Mouse (Mus musculus) lung, postnatal 10 days (tissue): ENCODE results near the gene Cdc14b.
A peak's percentile ranks its signal among the peaks of the same experiment; 100 is the strongest.
"Not testable (repeated sequence)": the region's sequence is repeated elsewhere in the genome, so short reads cannot be mapped to it uniquely, and the experiment has no call there.

ENCODE experiments used
- DNase-seq: peaks from one replicate; pipeline ENCODE4 v3.0.0; 2021

Cdc14b gene

DNA sequence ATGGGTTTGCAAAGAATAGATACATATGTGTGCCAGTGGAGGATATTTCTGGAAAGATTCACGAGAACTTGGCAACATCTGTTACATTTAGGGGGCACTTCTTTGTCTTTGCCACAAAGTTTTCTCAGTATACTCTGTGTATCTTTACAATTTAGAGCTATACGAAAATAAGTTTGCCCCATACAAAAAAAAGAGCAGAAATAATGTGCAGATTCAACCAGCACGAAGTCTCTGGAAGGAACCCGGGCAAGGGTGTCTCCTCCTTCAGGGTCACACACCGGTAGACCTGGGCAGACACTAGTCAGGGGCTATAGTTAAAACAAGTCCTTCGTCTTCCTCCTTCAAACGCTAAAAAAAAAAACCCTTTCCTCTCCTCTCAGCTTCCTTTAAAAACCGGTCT lies 1.7 kb downstream of the Cdc14b start:
- no peak for DNase-seq

DNA sequence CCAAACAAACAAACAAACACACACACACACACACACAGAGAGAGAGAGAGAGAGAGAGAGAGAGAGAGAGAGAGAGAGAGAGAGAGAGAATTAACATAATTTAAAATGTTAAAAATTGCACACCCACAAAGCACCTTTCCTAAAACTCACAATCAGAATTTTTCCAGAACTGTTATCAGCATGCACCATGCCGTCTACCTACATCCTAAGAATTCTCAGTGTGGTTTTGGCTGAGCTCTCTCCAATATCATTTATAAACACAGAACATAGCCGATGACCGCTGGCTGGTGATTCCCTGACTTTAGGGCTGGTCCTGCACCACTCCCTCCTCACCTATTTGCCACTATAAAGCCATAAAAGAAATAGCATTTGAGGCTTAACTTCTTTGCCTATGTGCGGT lies 6.7 kb downstream of the Cdc14b start:
- no peak for DNase-seq

DNA sequence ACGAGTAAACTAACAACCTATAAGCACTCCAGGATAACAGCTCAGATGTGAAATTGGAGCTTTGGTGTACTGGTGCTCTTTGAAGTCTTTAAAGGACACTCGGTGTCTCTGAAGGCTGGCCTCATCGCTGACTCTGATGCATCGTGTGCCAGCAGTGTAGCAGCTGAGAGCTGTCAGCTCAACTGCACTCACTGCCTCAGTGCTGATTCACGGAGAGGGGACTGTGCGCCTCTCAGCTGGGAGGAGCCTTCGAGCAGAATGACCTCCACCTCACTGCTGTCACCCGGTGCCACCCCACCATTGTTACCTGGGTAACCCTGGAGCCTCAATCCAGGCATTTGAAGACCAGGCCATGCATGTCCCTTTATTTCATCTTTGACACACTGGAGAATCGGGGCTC lies 7.9 kb downstream of the Cdc14b start:
- peak; percentile 16 for DNase-seq

DNA sequence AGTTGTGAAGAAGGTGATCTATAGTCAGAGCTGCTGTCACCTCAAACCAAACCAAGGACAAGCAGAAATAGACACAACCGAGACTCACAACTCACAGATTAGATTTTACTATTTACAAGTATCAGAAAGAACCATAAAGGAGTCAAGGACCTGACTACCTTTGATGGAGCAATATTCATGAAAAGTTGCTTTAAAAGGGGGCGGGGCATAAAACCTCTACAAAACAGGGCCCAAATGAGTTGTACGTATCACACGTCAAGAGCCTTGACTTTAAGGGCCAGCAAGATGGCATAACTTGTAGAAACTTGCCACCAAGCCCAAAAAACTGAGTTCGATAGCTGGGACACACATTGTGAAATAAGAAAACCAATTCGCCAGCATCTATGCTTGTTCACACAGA lies 10.5 kb downstream of the Cdc14b start:
- no peak for DNase-seq

DNA sequence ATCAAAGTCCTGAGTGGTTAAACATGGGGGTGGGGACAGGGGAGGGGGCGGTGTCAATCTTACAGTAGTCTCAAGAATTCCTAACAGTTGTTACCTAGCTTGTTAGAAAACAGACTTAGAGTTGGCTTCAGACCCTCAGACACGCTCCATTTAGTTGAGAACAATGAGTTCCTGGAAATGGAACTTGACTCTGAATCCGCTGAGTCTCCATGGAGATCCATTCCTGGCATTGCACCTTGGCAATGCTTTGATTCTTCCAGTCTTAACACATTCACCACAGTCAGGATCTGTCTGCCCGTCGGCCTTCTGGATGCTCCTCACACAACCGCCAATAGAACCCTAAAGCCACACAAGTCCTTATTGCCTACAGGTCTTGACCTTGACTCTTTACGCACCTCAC lies 15.2 kb downstream of the Cdc14b start:
- no peak for DNase-seq

DNA sequence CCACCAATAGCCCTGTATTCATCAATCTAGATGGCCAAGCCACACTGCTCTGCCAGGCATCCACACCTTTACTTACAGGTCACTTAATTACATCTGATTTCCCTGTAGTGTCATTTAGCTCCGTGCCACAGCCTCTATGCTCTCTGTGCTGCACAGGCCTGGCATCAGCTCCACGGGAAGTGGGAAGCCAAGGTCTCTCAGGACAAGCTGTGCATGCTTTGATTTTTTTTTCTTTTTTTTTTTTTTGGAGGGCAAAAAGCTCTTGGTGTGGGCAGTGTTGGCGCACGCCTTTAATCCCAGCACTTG lies 16.6 kb downstream of the Cdc14b start:
- DNase-seq: no peak

DNA sequence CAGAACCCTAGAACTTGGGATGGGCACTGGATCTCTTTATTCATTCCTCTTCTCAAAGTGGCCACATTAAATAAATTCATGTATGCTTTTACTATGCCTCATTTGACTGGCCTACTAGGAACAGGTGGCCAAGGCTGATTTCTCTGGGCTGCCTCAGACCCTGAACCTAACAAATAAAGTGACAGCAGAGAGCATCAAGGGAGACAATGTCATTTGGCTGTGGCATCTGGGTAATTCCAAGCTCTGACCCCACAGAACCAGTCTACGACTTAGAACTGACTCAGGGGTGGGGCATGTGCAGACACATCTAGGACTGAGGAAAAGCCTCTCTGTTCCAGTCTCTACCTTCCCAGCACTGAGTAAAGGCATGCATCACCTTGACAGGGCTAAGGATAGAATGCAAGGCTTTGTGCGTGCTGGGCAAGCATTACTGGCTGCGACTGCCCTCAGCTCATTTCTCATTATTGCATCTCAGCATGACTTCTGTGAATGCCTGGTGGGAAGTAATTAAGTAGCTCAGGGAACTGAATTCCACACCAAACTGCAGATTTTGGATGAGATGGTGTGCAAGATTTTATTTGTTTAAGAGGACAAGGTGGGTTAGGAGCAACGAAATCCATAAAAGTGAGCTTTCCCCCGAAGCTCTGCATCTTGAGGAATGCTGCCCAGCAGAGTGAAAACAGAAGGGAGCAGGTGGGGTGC lies 17.1 kb downstream of the Cdc14b start:
- no peak for DNase-seq

DNA sequence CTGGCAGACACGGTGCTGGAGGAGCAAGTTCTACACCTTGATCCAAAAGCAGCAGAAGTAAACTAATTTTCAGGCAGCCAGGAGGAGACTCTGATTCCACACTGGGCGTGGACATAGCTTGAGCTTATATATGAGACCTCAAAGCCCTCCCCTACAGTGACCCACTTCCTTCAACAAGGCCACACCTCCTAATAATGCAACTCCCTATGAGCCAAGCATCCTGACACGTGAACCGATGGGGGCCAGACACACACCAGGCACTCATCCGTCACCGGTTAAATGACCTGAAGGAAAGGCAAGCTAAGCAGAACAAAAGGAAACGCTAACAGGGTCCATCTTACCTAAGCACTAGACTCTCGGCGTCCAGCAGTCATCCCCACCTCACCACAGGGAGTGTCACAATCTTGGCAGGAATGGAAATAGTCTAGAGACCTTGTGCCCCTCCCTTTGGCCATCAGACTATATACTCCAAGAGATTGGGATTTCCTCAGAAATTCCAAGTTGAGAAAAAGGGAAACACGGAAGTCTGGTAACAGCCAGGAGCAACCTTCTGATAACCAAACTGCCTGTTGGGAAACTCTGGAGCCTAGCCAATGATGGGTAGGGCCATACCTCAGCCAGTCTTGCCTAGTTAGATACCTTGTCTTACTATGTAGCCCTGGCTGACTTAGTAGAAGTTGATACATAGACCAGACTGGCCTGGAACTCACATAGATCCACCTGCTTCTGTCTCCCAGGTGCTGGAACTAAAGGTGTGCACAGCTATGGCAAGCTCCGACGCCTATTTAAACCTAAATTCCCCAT lies 17.9 kb downstream of the Cdc14b start:
- DNase-seq: no peak

DNA sequence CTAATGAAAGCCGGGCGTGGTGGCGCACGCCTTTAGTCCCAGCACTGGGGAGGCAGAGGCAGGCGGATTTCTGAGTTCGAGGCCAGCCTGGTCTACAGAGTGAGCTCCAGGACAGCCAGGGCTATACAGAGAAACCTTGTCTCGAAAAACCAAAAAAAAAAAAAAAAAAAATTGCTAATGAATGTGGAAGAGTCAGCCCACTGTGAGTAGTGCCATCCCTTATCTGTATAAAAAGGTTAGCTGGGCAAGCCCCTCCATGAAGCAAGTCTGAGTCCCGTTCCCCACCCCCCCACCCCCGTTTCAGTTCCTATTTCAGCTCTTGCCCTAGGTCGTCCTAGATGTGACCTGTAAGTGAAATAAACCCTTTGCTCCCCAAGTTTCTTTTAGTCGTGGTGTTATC lies 20.9 kb downstream of the Cdc14b start:
- not testable (repeated sequence) for DNase-seq

DNA sequence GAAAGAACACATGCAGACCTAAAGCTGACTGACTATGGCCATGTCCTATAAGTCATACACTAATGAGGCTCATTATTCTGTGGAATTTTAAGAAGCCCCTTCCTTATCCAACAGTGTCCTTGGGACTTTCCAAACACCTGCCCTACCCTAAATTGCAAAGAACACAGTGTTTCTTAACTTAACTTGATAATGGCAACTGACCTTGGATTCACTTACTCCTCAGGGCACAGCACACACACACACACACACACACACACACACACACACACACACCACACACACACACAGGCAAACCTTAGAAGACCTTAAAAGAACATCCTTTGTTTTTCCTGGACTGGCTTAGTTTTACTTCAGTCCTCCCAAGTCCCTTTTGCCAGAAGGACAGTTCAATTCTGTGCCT lies 21.4 kb downstream of the Cdc14b start:
- no peak for DNase-seq

DNA sequence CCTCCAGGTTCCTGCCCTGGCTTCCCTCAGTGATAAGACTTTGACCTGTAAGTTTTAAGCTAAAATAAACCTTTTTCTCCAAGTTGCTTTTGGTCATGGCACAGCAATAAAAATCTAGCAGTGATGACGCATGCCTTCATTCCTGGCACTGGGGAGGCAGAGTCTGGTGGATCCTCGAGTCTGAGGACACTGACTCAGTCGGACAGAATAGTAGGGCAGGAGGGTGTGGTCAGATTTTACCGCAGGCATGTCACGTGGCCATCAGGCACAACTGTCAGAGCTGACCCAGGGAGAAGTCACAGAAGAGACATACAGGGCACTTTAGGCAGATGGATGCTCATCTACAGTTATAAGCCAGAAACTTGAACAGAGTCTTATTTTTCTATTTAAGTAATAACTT lies 22.9 kb downstream of the Cdc14b start:
- DNase-seq: no peak

DNA sequence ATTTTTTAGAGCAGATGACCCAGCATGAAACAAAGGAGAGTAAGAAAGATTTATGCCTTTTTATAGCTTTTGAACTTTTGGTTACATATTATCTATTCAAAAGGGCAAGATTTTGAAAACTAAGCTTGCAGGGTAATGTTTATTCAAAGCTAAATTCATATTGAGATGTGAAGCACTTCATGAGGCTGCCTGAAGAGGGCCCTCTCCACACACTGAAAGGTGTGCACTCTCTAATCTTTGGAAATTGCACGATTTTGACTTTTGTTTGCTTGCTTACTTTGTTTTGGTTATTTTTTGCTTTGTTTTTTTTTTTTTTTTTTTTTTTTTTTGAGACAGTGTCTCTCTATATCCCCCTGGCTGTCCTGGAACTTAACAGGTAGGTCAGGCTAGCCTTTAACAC lies 24.7 kb downstream of the Cdc14b start:
- DNase-seq: peak; percentile 52

DNA sequence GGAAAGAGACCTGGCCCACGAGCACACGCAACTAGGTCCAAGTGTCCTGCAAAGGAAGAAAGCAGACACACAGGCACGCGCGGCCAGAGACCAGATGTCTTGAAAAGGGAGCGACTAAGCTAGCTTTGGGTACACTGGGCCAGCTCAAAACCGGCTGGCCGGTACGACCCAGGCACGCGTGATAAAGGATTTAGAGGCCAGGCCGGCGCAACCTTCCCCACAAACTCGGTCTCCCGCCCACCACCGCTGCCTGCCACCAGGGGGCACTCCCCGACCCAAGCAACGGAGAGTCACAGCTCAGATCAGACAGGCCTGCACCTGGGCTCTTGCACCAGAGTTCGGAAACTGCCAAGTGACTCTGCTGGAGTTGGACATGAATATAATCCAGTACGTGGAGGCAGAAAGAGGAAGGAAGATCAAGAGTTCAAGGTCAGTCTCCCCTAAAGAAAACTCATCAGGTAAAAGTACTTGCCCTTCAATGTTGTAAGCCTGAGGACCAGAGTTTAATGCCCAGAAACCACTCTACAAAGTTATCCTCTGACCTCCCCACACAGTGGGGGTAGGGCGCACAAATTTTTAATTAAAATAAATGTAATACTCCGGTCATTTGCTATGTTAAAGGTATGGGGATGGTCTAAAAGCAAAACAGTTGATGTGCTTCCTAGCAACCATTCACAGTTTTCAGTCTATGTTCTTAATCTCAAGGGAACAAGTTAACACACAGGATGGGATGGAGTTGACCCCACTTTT lies 26.1 kb downstream of the Cdc14b start:
- DNase-seq: peak; percentile 94

DNA sequence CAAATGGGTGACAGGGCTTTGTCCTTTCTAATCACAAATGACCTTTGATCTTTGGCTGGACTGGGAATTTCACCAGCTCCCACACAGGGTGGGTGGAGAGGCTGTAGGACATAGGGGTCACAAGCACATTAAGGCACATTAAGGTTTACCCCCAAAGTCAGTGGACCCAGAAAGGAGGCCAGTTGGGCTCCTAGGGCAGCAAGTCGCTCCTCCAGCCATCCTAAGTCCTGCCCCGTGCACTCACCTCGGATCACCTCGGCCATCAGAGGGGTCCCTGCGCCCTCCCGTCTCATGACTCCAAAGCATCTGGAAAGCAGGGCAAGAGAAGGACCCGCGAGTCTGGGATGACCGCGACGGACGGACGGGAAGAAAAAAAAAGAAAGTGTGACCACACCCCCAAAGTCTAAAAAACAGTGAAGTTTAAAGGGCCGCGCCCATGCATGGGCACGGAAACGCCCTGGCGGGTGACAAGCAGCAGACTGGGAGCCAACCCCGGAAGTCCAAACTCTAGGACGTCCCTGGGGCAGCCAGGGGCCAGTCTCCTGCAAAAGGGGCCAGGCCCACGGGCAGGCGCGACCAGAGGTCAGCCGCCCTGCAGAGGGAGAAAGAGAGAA lies 26.8 kb downstream of the Cdc14b start:
- DNase-seq: peak; percentile 84

DNA sequence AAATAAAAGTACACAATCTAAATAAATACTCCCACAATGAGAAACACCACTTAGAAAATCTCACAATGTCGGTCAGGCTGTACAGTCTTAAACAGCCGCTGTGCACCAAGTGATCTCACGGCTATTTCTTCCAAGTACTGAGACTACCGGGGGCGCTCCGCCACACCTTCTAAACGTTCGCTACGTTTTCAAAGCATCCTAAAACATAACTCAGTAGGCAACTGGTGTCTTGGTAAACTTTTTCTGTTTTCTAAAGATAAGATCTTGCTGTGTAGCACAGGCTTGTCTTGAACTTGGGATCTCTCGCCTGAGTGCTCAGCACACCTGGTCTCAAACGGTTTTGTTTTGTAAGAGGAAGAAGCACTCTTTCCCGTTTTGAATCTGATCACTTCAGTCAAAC lies 29.0 kb downstream of the Cdc14b start:
- no peak for DNase-seq

DNA sequence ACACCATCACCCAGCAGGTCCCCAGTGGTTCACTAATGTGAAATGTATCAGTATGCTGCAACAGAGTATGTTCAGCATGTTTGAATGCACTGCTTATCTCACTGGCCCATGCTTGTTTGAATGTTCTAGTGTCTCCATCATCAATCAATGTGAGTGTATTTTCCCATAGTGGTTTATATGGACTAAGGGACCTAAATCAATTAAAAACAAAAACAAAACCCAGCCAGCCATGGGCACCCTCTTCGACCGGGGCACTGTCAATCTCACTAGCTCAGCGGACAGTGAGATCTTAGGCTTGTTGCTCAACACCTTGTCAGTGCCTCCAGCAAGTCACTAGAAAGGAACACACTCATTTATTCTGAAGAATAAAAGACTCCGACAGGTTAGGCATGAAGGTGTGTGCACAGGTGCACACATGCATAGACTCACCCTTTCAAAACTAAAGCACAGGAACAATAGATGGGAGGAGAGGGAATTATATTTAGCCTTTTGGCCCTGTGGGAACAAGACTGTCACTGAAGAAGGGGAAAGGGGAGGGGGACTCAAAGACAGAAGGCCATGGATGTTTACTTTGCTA lies 30.3 kb downstream of the Cdc14b start:
- DNase-seq: no peak

DNA sequence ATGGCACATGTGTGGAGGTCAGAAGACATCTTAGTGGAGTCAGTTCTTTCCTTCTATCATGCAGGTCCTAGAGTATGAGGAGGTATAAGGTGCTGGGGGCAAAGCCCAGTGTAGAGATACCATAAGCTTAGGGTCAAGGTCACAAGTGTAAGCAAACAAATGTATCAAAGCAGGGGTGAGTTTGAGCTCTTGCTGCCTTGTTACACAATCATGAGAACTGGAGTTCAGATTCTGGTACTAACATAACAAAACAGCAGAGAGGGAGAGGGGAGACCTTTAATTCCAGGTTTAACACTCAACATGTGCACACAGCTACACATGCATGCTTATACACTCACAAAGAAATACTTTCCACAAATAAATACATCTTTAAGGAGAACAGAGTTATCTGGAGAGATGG lies 32.4 kb downstream of the Cdc14b start:
- DNase-seq: no peak

DNA sequence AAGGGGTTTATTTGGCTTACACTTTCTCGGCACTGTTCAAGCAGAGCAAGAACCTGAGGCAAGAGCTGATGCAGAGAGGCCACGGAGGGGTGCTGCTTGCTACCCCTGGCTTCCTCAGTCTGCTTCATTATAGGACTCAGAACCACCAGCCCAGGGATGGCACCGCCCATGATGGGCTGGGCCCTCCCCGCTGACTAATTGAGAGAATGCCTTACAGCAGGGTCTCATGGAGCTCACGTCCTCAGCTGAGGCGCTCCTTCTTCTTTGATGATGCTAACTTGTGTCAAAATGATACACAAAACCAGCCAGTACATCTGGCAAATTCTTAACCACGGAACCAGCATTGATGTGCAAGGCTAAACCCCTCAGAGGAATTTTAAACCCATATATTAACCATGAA lies 34.5 kb downstream of the Cdc14b start:
- no peak for DNase-seq

DNA sequence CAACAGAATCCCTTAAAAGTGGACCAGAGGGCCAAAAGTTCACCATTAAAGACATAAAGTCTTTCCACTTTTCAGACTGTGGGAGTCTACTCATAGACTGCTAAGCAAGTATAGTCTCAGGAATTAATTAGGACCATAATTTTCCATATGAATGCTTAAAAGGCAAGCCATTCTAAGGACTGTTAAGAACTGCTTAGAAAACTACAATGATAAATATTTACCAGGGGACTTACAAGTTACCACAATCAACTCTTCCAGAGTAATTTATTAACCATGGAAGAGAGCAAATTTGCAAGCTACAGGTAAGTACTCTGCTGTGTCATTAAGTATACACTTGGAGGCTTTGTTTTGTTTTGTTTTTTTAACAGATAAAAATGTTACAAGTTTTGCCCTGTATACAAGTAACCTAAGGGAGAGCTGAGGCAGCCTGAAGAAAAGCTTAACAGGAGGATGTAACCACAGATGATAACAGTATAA lies 37.4 kb downstream of the Cdc14b start:
- DNase-seq: no peak

DNA sequence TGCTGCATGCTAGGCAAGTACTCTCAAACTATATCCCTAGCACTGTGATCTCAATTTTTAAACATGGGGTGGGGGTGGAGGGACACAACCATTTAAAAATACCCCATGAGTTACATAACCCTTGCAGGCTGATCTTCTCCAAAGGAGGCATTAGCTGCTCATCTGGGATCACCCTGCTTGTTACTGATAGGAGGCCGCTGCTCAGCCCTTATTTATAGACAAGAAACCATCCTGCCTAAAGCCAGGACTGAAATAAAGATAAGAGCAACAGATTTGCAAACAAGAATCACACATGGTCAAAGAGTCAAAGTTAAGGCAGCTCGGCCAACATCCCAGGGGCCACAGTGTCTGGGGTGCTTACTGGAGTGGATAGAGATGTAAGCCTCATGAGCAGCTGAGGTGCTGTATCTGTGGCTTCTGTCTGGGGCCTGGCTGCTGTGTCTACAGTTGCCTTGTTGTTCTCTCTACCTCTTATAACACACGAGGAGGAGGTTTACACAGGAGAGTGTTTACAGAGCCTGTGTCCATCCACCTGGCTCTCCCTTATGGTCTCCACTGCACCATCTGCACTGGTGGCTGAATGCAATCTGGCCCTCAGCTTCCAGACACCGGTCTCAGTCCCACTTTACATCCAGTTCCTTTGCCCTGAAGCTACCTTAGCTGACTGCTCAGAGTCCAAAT lies 38.0 kb downstream of the Cdc14b start:
- no peak for DNase-seq

DNA sequence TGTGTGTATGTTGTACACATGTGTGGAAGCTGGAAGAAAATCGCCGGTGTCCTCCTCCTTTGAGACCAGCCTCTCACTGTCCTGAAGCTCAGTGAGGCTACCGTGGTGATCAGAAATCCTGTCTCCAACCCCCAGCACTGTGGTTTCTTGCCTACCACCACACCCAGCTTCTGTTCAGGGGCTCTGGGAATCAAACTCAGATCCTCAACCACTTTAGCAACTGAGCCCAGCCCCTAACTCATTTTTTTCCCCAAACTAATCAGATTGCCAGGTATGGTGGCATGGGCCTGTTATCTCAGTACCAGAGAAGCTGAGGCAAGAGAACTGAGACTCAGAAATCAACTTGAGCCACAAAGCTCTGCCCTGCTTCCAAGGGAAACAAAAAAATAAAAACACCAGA lies 39.3 kb downstream of the Cdc14b start:
- no peak for DNase-seq

DNA sequence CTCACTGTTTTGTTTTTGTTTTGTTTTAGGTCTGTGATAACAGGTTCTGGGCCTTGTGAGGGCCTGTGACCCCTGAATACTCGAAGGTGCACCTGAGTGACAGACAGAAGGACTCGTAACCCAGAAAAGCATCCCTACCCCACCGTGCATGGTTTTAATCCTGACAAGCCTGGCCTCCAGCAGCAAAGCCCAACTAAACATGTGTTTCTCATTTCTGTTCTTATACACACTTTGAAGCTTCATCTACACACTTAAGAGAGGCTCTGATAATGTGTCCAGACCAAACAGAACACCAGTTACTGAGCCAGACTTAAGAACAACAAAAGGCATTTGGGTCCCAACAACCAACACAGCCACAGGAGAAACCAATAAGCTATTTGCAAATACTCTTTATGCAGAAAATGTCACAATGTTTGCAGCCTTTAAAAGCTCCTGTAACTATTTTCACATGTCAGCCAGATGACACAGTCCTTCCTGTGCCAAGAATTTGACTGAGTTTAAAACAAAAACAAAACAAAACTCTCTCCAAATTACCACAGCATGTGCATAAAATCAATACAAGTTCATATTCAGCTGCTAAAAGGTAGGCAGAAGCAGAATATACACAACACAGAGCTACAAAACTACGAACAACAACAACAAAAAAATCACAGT lies 39.9 kb downstream of the Cdc14b start:
- no peak for DNase-seq
